Mouse (Mus musculus): ENCODE results near the gene Ddr1. TPM values are rescaled to one million over a fixed set of nuclear protein-coding genes. Genes with fewer than 3 reads are reported as not detected.

Ddr1 gene
- polyA plus RNA-seq, 1 experiment from 2014 or later = 87.2 TPM

DNA sequence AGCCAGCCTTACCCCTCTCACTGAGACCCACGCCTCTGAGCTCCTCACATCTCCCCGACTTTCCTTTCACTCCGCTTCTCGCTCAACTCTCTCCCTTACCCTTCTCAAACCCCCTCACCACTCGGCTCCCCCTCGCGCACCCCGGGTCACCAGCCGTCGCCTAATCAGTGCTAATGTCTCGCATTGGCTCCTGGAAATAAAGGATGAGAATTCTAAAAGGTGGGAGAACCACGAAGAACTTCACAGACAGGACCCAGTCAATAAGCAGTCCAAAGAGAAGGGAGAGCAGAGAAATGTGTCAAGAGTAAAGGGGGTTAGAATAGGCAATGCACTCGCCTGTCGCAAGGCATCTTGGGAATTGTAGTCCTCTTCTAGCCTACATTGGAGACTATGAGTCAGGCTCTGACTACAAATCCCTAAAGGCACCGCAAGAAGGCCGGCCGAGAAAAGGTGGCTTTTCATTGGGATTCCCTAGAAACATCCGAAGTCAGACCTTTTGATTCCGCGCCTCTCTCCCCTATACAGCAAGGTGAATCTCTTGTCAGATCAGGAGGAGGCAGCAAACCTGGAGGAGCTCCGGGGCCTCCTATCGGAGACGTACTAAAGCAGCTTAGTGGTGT lies 30.9 kb downstream of the Ddr1 start, which contains the start of gene Gtf2h4:
Gtf2h4 (minus strand) TSS at position 324 of the 620 bp plus-strand sequence.
- Histone ChIP-seq H3K4me1 (ENCODE audit: control insufficient read depth, insufficient read depth, low read length) (peaks cover 6% of the 10 kb centered on the region; the same call in 1 of the 2 replicates), H3K36me3 (ENCODE audit: control insufficient read depth, insufficient read depth, low read length) (peaks cover 13% of the 10 kb centered on the region; the same call in 1 of the 2 replicates), H3K27me3 (ENCODE audit: control insufficient read depth, insufficient read depth, low read length) (no peaks in the 10 kb centered on the region), H3K4me3 (replicated peaks; ENCODE audit: low read depth, low read length) (peak within 1 kb of the TSS; percentile 67), H3K9me3 (ENCODE audit: control insufficient read depth, low read length) (no peaks in the 10 kb centered on the region), H3K9ac (replicated peaks; ENCODE audit: low read length) (peak within 1 kb of the TSS; percentile 79), H3K4me2 (ENCODE audit: low read length) (peak within 1 kb of the TSS; percentile 70), H3K27ac (replicated peaks; ENCODE audit: low read depth, low read length) (no peak within 1 kb of the TSS; the same call in 1 of the 2 replicates)
- DNase-seq (peak; percentile 98), ATAC-seq (ENCODE audit: low FRiP score, low TSS enrichment) (peak; percentile 96)
- WGBS = 1% methylated on average over 23 of the region's 23 CpGs

DNA sequence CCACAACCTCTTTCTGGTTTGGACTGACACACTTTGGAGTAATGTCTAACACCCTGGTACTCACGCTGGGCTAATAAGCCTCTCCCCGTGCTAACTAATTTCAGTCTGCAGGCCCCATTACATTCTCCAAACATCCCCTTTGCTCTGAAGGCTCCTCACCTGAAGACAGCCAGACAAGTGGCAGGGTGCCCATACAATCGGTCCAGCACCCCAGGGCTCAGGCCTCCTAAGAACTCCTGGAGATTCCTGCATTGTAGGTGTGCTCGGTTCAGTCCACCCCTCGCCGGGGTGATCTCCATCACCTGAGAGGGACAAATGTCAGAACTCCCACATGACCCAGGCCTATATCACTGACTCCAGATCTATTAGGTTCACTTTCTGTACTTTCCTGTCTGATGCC lies 31.9 kb downstream of the Ddr1 start:
- peaks cover 11% of the 10 kb centered on the region; the same call in 1 of the 2 replicates for H3K4me1 ChIP-seq (ENCODE audit: control insufficient read depth, insufficient read depth, low read length)
- no peak overlapping the region for H3K27ac ChIP-seq (replicated peaks; ENCODE audit: low read depth, low read length)
- H3K36me3 ChIP-seq (ENCODE audit: control insufficient read depth, insufficient read depth, low read length) = peaks cover 13% of the 10 kb centered on the region; the same call in 1 of the 2 replicates
- H3K27me3 ChIP-seq (ENCODE audit: control insufficient read depth, insufficient read depth, low read length) = no peaks in the 10 kb centered on the region
- ATAC-seq (ENCODE audit: low FRiP score, low TSS enrichment) = no peak
- H3K9ac ChIP-seq (replicated peaks; ENCODE audit: low read length) = peak overlapping the region; percentile 79; the same call in 1 of the 2 replicates
- 90% methylated on average over 6 of the region's 6 CpGs for WGBS
- H3K9me3 ChIP-seq (ENCODE audit: control insufficient read depth, low read length) = no peaks in the 10 kb centered on the region
- no peak overlapping the region for H3K4me3 ChIP-seq (replicated peaks; ENCODE audit: low read depth, low read length)
- no peak for DNase-seq
- peak overlapping the region; percentile 70 for H3K4me2 ChIP-seq (ENCODE audit: low read length)

DNA sequence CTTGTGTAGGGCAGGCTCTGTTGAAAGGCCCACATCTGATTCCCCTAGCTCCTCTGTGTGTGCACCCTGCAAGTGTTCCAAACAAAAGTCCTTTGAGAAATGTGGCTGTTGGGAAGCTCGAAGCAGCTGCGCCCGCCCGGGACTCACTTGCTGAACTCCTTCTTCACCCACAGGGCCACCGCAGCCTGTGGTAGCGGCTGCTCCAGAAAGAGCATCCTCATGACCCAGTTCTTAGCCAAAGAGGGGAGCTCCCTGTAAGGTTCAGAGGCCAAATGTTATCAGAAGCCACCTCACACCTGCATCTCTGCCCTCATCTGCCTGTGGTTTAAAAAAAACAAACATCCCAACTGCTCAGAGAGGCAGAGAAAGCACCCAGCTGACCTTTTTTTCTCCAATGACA lies 32.6 kb downstream of the Ddr1 start:
- WGBS = 89% methylated on average over 6 of the region's 6 CpGs
- ATAC-seq (ENCODE audit: low FRiP score, low TSS enrichment) = no peak
- no peak for DNase-seq

DNA sequence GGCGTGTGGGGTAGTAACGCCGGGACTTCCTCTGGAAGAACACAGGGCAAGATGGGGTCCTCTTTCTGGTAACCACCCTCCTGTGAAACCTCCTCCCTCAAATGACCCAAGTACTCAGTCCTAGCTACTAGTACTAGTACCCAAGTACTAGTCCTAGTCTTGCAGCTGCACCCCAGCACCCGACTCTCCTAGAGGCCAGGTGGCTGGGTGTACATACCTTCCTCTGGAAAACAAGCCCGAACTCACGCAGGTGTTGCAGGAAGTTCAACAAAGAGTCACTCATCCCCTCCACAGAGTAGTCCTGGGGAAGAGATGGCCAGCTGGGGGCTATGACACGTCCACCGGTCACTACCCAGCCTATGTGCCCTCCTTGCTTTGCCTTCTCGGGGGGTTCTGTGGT lies 34.7 kb downstream of the Ddr1 start:
- Histone ChIP-seq H3K36me3 (ENCODE audit: control insufficient read depth, insufficient read depth, low read length) (peaks cover 13% of the 10 kb centered on the region; the same call in 1 of the 2 replicates), H3K27me3 (ENCODE audit: control insufficient read depth, insufficient read depth, low read length) (no peaks in the 10 kb centered on the region), H3K4me3 (replicated peaks; ENCODE audit: low read depth, low read length) (no peak overlapping the region), H3K4me1 (ENCODE audit: control insufficient read depth, insufficient read depth, low read length) (peaks cover 16% of the 10 kb centered on the region), H3K9me3 (ENCODE audit: control insufficient read depth, low read length) (no peaks in the 10 kb centered on the region), H3K27ac (replicated peaks; ENCODE audit: low read depth, low read length) (no peak overlapping the region), H3K4me2 (ENCODE audit: low read length) (no peak overlapping the region), H3K9ac (replicated peaks; ENCODE audit: low read length) (no peak overlapping the region)
- 92% methylated on average over 9 of the region's 9 CpGs for WGBS
- DNase-seq = no peak
- no peak for ATAC-seq (ENCODE audit: low FRiP score, low TSS enrichment)

More for the DNA sequence above, 32.6 kb downstream of the Ddr1 start:
- H3K4me1 ChIP-seq (ENCODE audit: control insufficient read depth, insufficient read depth, low read length) = peaks cover 11% of the 10 kb centered on the region; the same call in 1 of the 2 replicates
- H3K9me3 ChIP-seq (ENCODE audit: control insufficient read depth, low read length) = no peaks in the 10 kb centered on the region
- H3K36me3 ChIP-seq (ENCODE audit: control insufficient read depth, insufficient read depth, low read length) = peaks cover 13% of the 10 kb centered on the region; the same call in 1 of the 2 replicates
- no peak overlapping the region for H3K4me2 ChIP-seq (ENCODE audit: low read length)
- no peak overlapping the region for H3K9ac ChIP-seq (replicated peaks; ENCODE audit: low read length)
- H3K27me3 ChIP-seq (ENCODE audit: control insufficient read depth, insufficient read depth, low read length) = no peaks in the 10 kb centered on the region
- H3K27ac ChIP-seq (replicated peaks; ENCODE audit: low read depth, low read length) = no peak overlapping the region
- no peak overlapping the region for H3K4me3 ChIP-seq (replicated peaks; ENCODE audit: low read depth, low read length)

DNA sequence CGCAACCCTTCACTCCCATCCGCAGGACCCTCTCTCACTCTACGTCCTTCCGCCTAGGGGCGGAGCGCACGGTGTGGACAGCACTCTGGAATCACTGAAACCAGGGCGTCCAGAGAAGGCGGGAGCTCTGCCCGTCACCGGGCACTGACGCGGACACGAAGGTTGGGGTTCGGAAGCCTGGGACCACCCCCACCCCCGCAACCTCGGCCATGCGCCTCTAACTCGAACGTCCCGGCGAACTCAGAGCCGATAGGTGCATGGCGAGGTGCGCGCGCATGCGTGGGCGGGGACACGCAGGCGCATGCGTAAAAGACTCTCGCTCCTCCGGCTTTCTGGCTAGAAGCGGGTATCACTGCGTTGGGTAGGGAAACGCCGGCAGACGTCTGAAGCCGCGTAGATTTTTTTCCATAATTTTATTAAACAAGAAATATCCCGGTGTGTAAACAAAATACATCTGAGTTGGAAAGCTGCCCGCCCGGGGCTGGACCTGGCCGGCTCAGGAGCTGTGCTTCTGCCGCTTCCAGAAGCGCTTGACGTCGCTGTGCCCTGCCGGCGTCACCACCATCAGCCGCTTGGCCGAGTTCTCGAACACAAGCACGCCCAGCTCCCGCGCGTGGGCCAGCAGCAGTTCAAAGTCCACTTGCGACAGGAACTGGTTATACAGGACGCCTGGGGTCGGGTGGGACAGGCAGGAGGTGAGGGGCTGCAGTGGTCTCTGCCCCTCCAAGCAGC lies 36.9 kb downstream of the Ddr1 start, which contains the start of gene Vars2:
Vars2 (minus strand) TSS at position 259 of the 732 bp plus-strand sequence.
- WGBS = under 1% methylated on average over 61 of the region's 61 CpGs
- H3K9ac ChIP-seq (replicated peaks; ENCODE audit: low read length) = peak within 1 kb of the TSS; percentile 72
- peak; percentile 99 for DNase-seq
- H3K36me3 ChIP-seq (ENCODE audit: control insufficient read depth, insufficient read depth, low read length) = peaks cover 26% of the 10 kb centered on the region
- peak within 1 kb of the TSS; percentile 84 for H3K27ac ChIP-seq (replicated peaks; ENCODE audit: low read depth, low read length)
- no peaks in the 10 kb centered on the region for H3K27me3 ChIP-seq (ENCODE audit: control insufficient read depth, insufficient read depth, low read length)
- no peaks in the 10 kb centered on the region for H3K9me3 ChIP-seq (ENCODE audit: control insufficient read depth, low read length)
- ATAC-seq (ENCODE audit: low FRiP score, low TSS enrichment) = peak; percentile 91
- peaks cover 11% of the 10 kb centered on the region for H3K4me1 ChIP-seq (ENCODE audit: control insufficient read depth, insufficient read depth, low read length)
- peak within 1 kb of the TSS; percentile 74 for H3K4me3 ChIP-seq (replicated peaks; ENCODE audit: low read depth, low read length)
- peak within 1 kb of the TSS; percentile 96 for H3K4me2 ChIP-seq (ENCODE audit: low read length)

DNA sequence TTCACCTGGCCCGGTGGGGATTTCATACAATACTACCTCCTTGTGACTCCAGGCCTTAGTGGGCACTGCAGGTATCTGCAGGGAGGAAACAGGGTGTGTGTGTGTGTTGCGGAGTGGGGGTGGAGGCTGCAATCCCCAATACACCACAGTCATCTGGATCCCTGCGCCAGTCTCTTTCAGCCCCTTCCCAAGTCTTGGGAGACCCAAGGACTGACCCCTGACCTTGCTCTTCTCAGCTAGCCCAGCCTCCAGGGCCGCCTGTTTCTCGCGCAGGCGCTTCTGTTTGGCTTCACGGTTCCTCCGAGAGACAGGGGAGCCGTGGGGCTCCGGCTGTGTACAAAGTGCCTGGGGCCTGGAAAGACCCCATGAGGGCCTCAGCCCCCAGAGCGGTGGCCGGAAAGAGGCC lies 37.6 kb downstream of the Ddr1 start:
- Histone ChIP-seq H3K27me3 (ENCODE audit: control insufficient read depth, insufficient read depth, low read length) (no peaks in the 10 kb centered on the region), H3K4me3 (replicated peaks; ENCODE audit: low read depth, low read length) (peak overlapping the region; percentile 74), H3K36me3 (ENCODE audit: control insufficient read depth, insufficient read depth, low read length) (peaks cover 28% of the 10 kb centered on the region), H3K9ac (replicated peaks; ENCODE audit: low read length) (peak overlapping the region; percentile 72), H3K4me2 (ENCODE audit: low read length) (peak overlapping the region; percentile 96), H3K9me3 (ENCODE audit: control insufficient read depth, low read length) (no peaks in the 10 kb centered on the region), H3K27ac (replicated peaks; ENCODE audit: low read depth, low read length) (peak overlapping the region; percentile 84), H3K4me1 (ENCODE audit: control insufficient read depth, insufficient read depth, low read length) (peaks cover 11% of the 10 kb centered on the region)
- WGBS = 5% methylated on average over 13 of the region's 13 CpGs
- ATAC-seq (ENCODE audit: low FRiP score, low TSS enrichment) = peak; percentile 55
- DNase-seq = peak; percentile 65

DNA sequence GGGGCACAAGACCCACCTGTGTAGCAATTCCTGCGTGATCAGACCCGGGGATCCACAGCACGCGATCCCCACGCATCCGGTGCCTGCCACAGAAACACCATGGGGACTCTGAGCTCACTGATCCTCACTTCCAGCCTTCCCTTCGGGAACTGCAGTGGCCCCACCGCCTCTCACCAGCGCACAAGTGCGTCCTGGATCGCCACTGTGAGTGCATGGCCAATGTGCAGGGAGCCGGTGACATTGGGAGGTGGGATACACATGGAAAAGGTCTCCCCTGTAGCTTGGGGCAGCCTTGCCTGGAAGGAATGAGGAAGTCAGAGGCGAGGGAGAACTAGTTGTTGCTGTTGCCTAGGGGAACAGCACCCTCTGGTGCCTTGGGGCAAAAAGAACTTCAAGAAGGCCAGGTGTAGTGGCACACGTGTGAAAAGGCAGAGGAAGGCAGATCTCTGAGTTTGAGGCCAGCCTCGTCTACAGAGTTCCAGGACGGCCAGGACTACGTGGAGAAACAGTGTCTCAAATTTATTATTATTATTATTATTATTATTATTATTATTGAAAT lies 38.4 kb downstream of the Ddr1 start:
- WGBS = 83% methylated on average over 17 of the region's 17 CpGs
- Histone ChIP-seq H3K4me2 (ENCODE audit: low read length) (no peak overlapping the region), H3K27ac (replicated peaks; ENCODE audit: low read depth, low read length) (no peak overlapping the region), H3K9ac (replicated peaks; ENCODE audit: low read length) (no peak overlapping the region; the same call in 1 of the 2 replicates), H3K36me3 (ENCODE audit: control insufficient read depth, insufficient read depth, low read length) (peaks cover 36% of the 10 kb centered on the region), H3K9me3 (ENCODE audit: control insufficient read depth, low read length) (no peaks in the 10 kb centered on the region), H3K4me3 (replicated peaks; ENCODE audit: low read depth, low read length) (no peak overlapping the region), H3K27me3 (ENCODE audit: control insufficient read depth, insufficient read depth, low read length) (no peaks in the 10 kb centered on the region), H3K4me1 (ENCODE audit: control insufficient read depth, insufficient read depth, low read length) (peaks cover 11% of the 10 kb centered on the region)
- no peak for DNase-seq
- no peak for ATAC-seq (ENCODE audit: low FRiP score, low TSS enrichment)

DNA sequence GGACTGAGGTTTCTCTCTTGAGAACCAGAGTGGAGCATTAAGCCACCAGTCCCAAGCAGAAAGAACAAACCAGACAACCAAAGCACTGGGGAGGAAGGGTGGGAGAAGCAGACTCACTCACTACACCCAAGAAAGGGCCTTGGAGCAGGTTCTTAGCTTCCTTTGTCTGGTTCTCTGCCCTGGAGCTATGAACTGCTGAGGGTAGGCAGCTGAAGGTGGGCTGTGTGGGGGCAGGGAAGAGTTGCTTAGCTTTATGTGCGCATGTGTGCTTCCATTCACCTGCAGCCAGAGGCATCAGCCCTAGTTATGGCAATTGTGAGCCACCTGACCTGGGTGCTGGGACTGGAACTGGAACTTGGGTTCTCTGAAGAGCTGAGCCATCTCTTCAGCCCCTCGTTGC lies 51.3 kb downstream of the Ddr1 start:
- H3K36me3 ChIP-seq (ENCODE audit: control insufficient read depth, insufficient read depth, low read length) = peaks cover 34% of the 10 kb centered on the region
- no peak overlapping the region for H3K4me3 ChIP-seq (replicated peaks; ENCODE audit: low read depth, low read length)
- no peak overlapping the region for H3K27ac ChIP-seq (replicated peaks; ENCODE audit: low read depth, low read length)
- 81% methylated on average over 2 of the region's 2 CpGs for WGBS
- H3K9ac ChIP-seq (replicated peaks; ENCODE audit: low read length) = no peak overlapping the region
- no peak for ATAC-seq (ENCODE audit: low FRiP score, low TSS enrichment)
- H3K4me1 ChIP-seq (ENCODE audit: control insufficient read depth, insufficient read depth, low read length) = no peaks in the 10 kb centered on the region
- H3K9me3 ChIP-seq (ENCODE audit: control insufficient read depth, low read length) = no peaks in the 10 kb centered on the region
- no peak for DNase-seq
- H3K4me2 ChIP-seq (ENCODE audit: low read length) = no peak overlapping the region
- H3K27me3 ChIP-seq (ENCODE audit: control insufficient read depth, insufficient read depth, low read length) = no peaks in the 10 kb centered on the region

All from midbrain, embryonic 14.5 days (tissue).